Mouse (Mus musculus): ENCODE results near the gene Ggnbp2.

GRCm38 (mm10) chr11:84827492-84827891 lies 43.1 kb downstream of the Ggnbp2 start:
- no peak for TF ChIP-seq CTCF (IDR thresholded peaks at IDR 0.05; ENCODE audit: low read depth, low read length)
- no peak for TF ChIP-seq TAL1 (conservative IDR thresholded peaks at IDR 0.05; ENCODE audit: low read depth, low read length)
- TF ChIP-seq GATA1 (IDR thresholded peaks at IDR 0.05; ENCODE audit: borderline replicate concordance, low read length), result no peak
- TF ChIP-seq POLR2AphosphoS5 (IDR thresholded peaks at IDR 0.05; ENCODE audit: insufficient replicate concordance, low read depth, low read length), result no peak
